Mouse (Mus musculus) embryo, embryonic 11.5 days (tissue): ENCODE data around the gene Strip2.

Experiments
- DNase-seq: peaks from one replicate; pipeline ENCODE4 v3.0.0-alpha.2; 2012; ENCODE audit warnings: low read depth, low spot score

Gene Strip2

DNA sequence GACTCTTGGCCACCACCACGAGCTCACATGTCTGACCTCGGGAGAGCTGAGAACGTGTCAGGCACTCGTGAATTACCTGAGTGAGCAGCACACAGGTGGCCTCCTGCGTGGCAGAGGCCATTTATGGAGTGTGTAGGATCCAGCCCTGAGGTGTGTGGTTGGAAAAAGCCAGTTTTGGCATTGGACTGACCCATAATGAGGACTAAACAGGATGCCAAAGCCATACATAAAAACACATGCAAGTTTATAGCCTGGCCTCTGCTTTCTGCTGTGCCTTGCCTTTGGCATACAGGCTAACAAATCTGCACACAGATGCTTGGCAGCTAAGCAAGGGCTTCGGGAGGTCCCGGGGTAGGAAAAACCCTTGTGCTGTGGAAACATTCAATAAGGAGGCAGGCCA, 92.4 kb downstream of the Strip2 start:
- DNase-seq, result no peak
